Mouse (Mus musculus) spleen, adult 2 months (tissue): ENCODE measurements at regions not wholly inside any gene's neighbourhood (a gene's known extent, or its start where the extent isn't known, plus 50 kb on each side); places are given as distances from the start of the nearest gene placed in this dataset.

Source experiments
- CTCF ChIP-seq: fragments of 200-500 bp; IDR thresholded peaks from 2 replicates; pipeline ENCODE4 v1.5.1; 2011; ENCODE audit warnings: mild to moderate bottlenecking, inconsistent platforms; ENCODE audit not compliant: insufficient read depth, insufficient read length, insufficient replicate concordance; ENCODE audit errors: extremely low read depth
- POLR2A ChIP-seq: fragments of 200-500 bp; IDR thresholded peaks from 2 replicates; pipeline ENCODE4 v1.6.1; 2011; ENCODE audit warnings: low read depth, low read length, inconsistent platforms

- TF ChIP-seq CTCF, result no peak
- TF ChIP-seq POLR2A, result no peak
Measured at GRCm38 (mm10) chr7:129966771-129967170, 375.1 kb downstream of the Wdr11 start.
